8 mouse cellular contexts compared by ENCODE assay signal in genomic region chr5:122849521-122850318, GRCm38 (mm10). TPM values are rescaled to one million over a fixed set of nuclear protein-coding genes. Genes with fewer than 3 reads are reported as not detected.
DNase-seq lines count a peak whose midpoint lies in the region; ATAC-seq and TF ChIP-seq lines count a peak whose summit lies in the region.

Gene Rnf34, plus strand, starts transcription at chr5:122850048.

- peak within 1 kb of the TSS; percentile 85 for H3K4me3 ChIP-seq in C2C12 (ENCODE audit: insufficient read depth, poor library complexity, severe bottlenecking)
- peak within 1 kb of the TSS; percentile 81 for H3K4me3 ChIP-seq in erythroblast, embryonic 14.5 days (replicated peaks)
- H3K4me3 ChIP-seq in heart, embryonic 11.5 days (ENCODE audit: low read depth, low read length), result peak within 1 kb of the TSS; percentile 88
- peak within 1 kb of the TSS; percentile 77 for H3K4me3 ChIP-seq in kidney, embryonic 16.5 days (ENCODE audit: low read length)
- H3K4me3 ChIP-seq in liver, adult 2 months (ENCODE audit: insufficient read depth, low read depth, low read length), result peak within 1 kb of the TSS; percentile 97
- peak within 1 kb of the TSS; percentile 76 for H3K4me3 ChIP-seq in myocyte

- H3K9me3 ChIP-seq in erythroblast, embryonic 14.5 days (ENCODE audit: control insufficient read depth, low read length), result no peaks in the 10 kb centered on the region
- H3K9me3 ChIP-seq in heart, embryonic 11.5 days (replicated peaks; ENCODE audit: control insufficient read depth, low read length), result no peaks in the 10 kb centered on the region
- H3K9me3 ChIP-seq in kidney, embryonic 16.5 days (ENCODE audit: low read length), result no peaks in the 10 kb centered on the region

- no peak for TF ChIP-seq CTCF in C2C12 (IDR thresholded peaks at IDR 0.05; ENCODE audit: control insufficient read depth, insufficient read depth, insufficient read length)
- no peak for TF ChIP-seq CTCF in brain, embryonic 14.5 days (IDR thresholded peaks at IDR 0.05; ENCODE audit: borderline replicate concordance, extremely low read depth, insufficient read depth, insufficient read length)
- no peak for TF ChIP-seq CTCF in liver, adult 2 months (IDR thresholded peaks at IDR 0.05; ENCODE audit: low read depth, low read length)

- TF ChIP-seq POLR2A in brain, embryonic 14.5 days (IDR thresholded peaks at IDR 0.05; ENCODE audit: borderline replicate concordance, extremely low read depth, insufficient read depth, insufficient read length, poor library complexity, severe bottlenecking), result peak; percentile 86; the same call in 1 of the 2 replicates
- peak; percentile 93 for TF ChIP-seq POLR2A in liver, adult 2 months (IDR thresholded peaks at IDR 0.05; ENCODE audit: extremely low read depth, insufficient read depth, low read length)
- TF ChIP-seq POLR2A in myocyte (IDR thresholded peaks at IDR 0.05; ENCODE audit: insufficient read length, low read depth), result peak; percentile 97

- under 1% methylated on average over 60 of the region's 61 CpGs for WGBS in heart, embryonic 11.5 days (ENCODE audit: insufficient replicate concordance)
- WGBS in kidney, embryonic 16.5 days, result 1% methylated on average over 57 of the region's 61 CpGs
- WGBS in liver, adult 2 months, result under 1% methylated on average over 55 of the region's 61 CpGs

- H3K79me3 ChIP-seq in C2C12 (ENCODE audit: low read depth), result peaks cover 5% of the 10 kb centered on the region

- peak within 1 kb of the TSS; percentile 98 for H3K9ac ChIP-seq in heart, embryonic 11.5 days (ENCODE audit: low read depth, low read length)
- H3K9ac ChIP-seq in kidney, embryonic 16.5 days (replicated peaks; ENCODE audit: low read length), result peak within 1 kb of the TSS; percentile 94
- H3K9ac ChIP-seq in liver, adult 2 months (ENCODE audit: low read depth, low read length), result peak within 1 kb of the TSS; percentile 95

- H3ac ChIP-seq in C2C12 (ENCODE audit: control insufficient read depth, insufficient read length, low read depth) (peak within 1 kb of the TSS; percentile 92), myocyte (ENCODE audit: control insufficient read depth, insufficient read length) (peak within 1 kb of the TSS; percentile 42)

- ATAC-seq in heart, embryonic 11.5 days (replicated peaks; ENCODE audit: insufficient number of reproducible peaks, low FRiP score, low TSS enrichment), result peak; percentile 100
- ATAC-seq in kidney, embryonic 16.5 days (ENCODE audit: low FRiP score, low TSS enrichment), result peak; percentile 100

- H3K27me3 ChIP-seq in C2C12 (ENCODE audit: control insufficient read depth, insufficient read depth, insufficient read length) (no peaks in the 10 kb centered on the region), myocyte (ENCODE audit: control insufficient read depth, insufficient read depth, insufficient read length) (no peaks in the 10 kb centered on the region)
- no peaks in the 10 kb centered on the region for H3K27me3 ChIP-seq in erythroblast, embryonic 14.5 days (ENCODE audit: control insufficient read depth)
- H3K27me3 ChIP-seq in heart, embryonic 11.5 days (ENCODE audit: control insufficient read depth, insufficient read depth, low read length), result no peaks in the 10 kb centered on the region
- no peaks in the 10 kb centered on the region for H3K27me3 ChIP-seq in kidney, embryonic 16.5 days (ENCODE audit: insufficient read depth, low read length)
- no peaks in the 10 kb centered on the region for H3K27me3 ChIP-seq in liver, adult 2 months (ENCODE audit: control insufficient read depth, insufficient read depth, low read length)
- H3K27me3 ChIP-seq in splenic B cell, adult 2 months (ENCODE audit: control insufficient read depth, insufficient read depth, low read length, poor library complexity, severe bottlenecking), result no peaks in the 10 kb centered on the region

- no peaks in the 10 kb centered on the region for H3K36me3 ChIP-seq in C2C12 (ENCODE audit: control insufficient read depth, insufficient read depth)
- H3K36me3 ChIP-seq in erythroblast, embryonic 14.5 days (ENCODE audit: control insufficient read depth), result no peaks in the 10 kb centered on the region
- H3K36me3 ChIP-seq in heart, embryonic 11.5 days (ENCODE audit: control insufficient read depth, insufficient read depth, low read length), result no peaks in the 10 kb centered on the region
- H3K36me3 ChIP-seq in kidney, embryonic 16.5 days (ENCODE audit: insufficient read depth, low read length), result no peaks in the 10 kb centered on the region
- no peaks in the 10 kb centered on the region for H3K36me3 ChIP-seq in liver, adult 2 months (ENCODE audit: control insufficient read depth, insufficient read depth, low read length)
- no peaks in the 10 kb centered on the region for H3K36me3 ChIP-seq in myocyte (ENCODE audit: control insufficient read depth, insufficient read depth)
- no peaks in the 10 kb centered on the region for H3K36me3 ChIP-seq in splenic B cell, adult 2 months (ENCODE audit: control insufficient read depth, insufficient read depth, low read length, poor library complexity, severe bottlenecking)

- DNase-seq in brain, embryonic 14.5 days (ENCODE audit: low read depth), result peak; percentile 100
- peak; percentile 85 for DNase-seq in liver, adult 2 months (ENCODE audit: extremely low read depth, low read depth, low spot score)
- DNase-seq in splenic B cell, adult 2 months (ENCODE audit: low read depth, low spot score), result peak; percentile 99

- H3K79me2 ChIP-seq in C2C12 (ENCODE audit: control insufficient read depth, insufficient read depth), result peaks cover 16% of the 10 kb centered on the region
- peaks cover 8% of the 10 kb centered on the region; the same call in 1 of the 2 replicates for H3K79me2 ChIP-seq in liver, adult 2 months (ENCODE audit: control insufficient read depth, insufficient read depth, low read length)
- H3K79me2 ChIP-seq in myocyte (ENCODE audit: control insufficient read depth, insufficient read depth), result peaks cover 10% of the 10 kb centered on the region

- peaks cover 32% of the 10 kb centered on the region for H3K4me1 ChIP-seq in erythroblast, embryonic 14.5 days (ENCODE audit: control insufficient read depth)
- peaks cover 8% of the 10 kb centered on the region; the same call in 1 of the 2 replicates for H3K4me1 ChIP-seq in heart, embryonic 11.5 days (ENCODE audit: control insufficient read depth, insufficient read depth, low read length)
- peaks cover 15% of the 10 kb centered on the region for H3K4me1 ChIP-seq in kidney, embryonic 16.5 days (ENCODE audit: insufficient read depth, low read length)
- H3K4me1 ChIP-seq in liver, adult 2 months (ENCODE audit: control insufficient read depth, insufficient read depth, low read length), result peaks cover 8% of the 10 kb centered on the region; the same call in 1 of the 2 replicates

- peak within 1 kb of the TSS; percentile 95 for H3K27ac ChIP-seq in heart, embryonic 11.5 days (ENCODE audit: low read depth, low read length)
- peak within 1 kb of the TSS; percentile 89 for H3K27ac ChIP-seq in kidney, embryonic 16.5 days (ENCODE audit: low read length)
- H3K27ac ChIP-seq in liver, adult 2 months (replicated peaks; ENCODE audit: insufficient read depth, low read depth, low read length), result peak within 1 kb of the TSS; percentile 68

- H3K4me2 ChIP-seq in heart, embryonic 11.5 days, result peak within 1 kb of the TSS; percentile 85
- peak within 1 kb of the TSS; percentile 82 for H3K4me2 ChIP-seq in kidney, embryonic 16.5 days (replicated peaks; ENCODE audit: low read depth, low read length)
- peak within 1 kb of the TSS; percentile 91 for H3K4me2 ChIP-seq in myocyte (ENCODE audit: low read depth)

TF ChIP-seq in C2C12, 6 proteins besides CTCF, POLR2A, EP300 and RAD21:
- no peak for TF ChIP-seq CEBPB (IDR thresholded peaks at IDR 0.05; ENCODE audit: low read depth)
- TF ChIP-seq USF1 (IDR thresholded peaks at IDR 0.05; ENCODE audit: low read depth), result no peak
- TF ChIP-seq FOSL1 (IDR thresholded peaks at IDR 0.05; ENCODE audit: insufficient read depth, low read length, poor library complexity, severe bottlenecking), result no peak
- TF ChIP-seq MAX (IDR thresholded peaks at IDR 0.05), result no peak
- no peak for TF ChIP-seq MYOG (IDR thresholded peaks at IDR 0.05; ENCODE audit: control insufficient read depth, extremely low read depth, insufficient read length)
- TF ChIP-seq MYOD1 (IDR thresholded peaks at IDR 0.05; ENCODE audit: control insufficient read depth, insufficient read length, low read depth), result no peak

TF ChIP-seq in myocyte, 11 proteins besides CTCF, POLR2A, EP300 and RAD21:
- TF ChIP-seq MYOG (IDR thresholded peaks at IDR 0.05; ENCODE audit: control insufficient read depth in 1 of 3, insufficient read depth in 1 of 3, insufficient read length in 2 of 3, low read depth in 2 of 3), result no peak
- no peak for TF ChIP-seq CEBPB (IDR thresholded peaks at IDR 0.05; ENCODE audit: insufficient read depth, poor library complexity, severe bottlenecking)
- no peak for TF ChIP-seq E2F4 (IDR thresholded peaks at IDR 0.05; ENCODE audit: insufficient read depth)
- no peak for TF ChIP-seq MAX (IDR thresholded peaks at IDR 0.05; ENCODE audit: low read depth)
- peak; percentile 98 for TF ChIP-seq POLR2AphosphoS2 (IDR thresholded peaks at IDR 0.05; ENCODE audit: insufficient read length, low read depth)
- peak; percentile 86 for TF ChIP-seq SRF (IDR thresholded peaks at IDR 0.05; ENCODE audit: control insufficient read depth, insufficient read length, low read depth)

RNA-seq across cellular contexts. Expression of gene Rnf34, which starts in this region (rescaled TPM):
- polyA plus RNA-seq in C2C12 (2012; fragmentation: generic; extraction: Trizol) (8.1 TPM), myocyte (2012; fragmentation: generic; extraction: Trizol) (8.2 TPM)
- 30.9 and 33.1 TPM in 2 replicates for polyA plus RNA-seq in brain, embryonic 14.5 days (2012; rRNA removed)
- 0.64 and 0.77 TPM in 2 replicates for polyA plus RNA-seq in erythroblast, embryonic 14.5 days (2012)
- 32.4 and 36.0 TPM in 2 replicates for polyA plus RNA-seq in heart, embryonic 11.5 days (2014; fragmentation: Nextera tagmentation; extraction: Ambion mirVana)
- polyA plus RNA-seq in kidney, embryonic 16.5 days (2015; fragmentation: Nextera tagmentation; extraction: Ambion mirVana), result 42.3 and 42.7 TPM in 2 replicates
- total RNA-seq in liver, adult 2 months (2014; rRNA removed), result 4.1 and 5.3 TPM in 2 replicates
- 3.4 TPM in 2 replicates for polyA plus RNA-seq in liver, adult 2 months (2012; rRNA removed)

Comparison
In these comparisons a context has a peak if more than half of its experiments do, and no peak if none do; other contexts are left out.
1. Peak in every context shown above with its lines: DNase-seq, ATAC-seq, H3K4me3 ChIP-seq and H3K27ac ChIP-seq.